Mouse (Mus musculus) cerebellum, postnatal 4 days (tissue): ENCODE data around the gene Pon3.

Experiments used
- DNase-seq, 2 experiments: peaks; one replicate each; pipeline ENCODE4 v3.0.0; 2022; ENCODE audit warnings: low spot score in 2 of 2, mixed read lengths in 1 of 2

Gene Pon3

DNA sequence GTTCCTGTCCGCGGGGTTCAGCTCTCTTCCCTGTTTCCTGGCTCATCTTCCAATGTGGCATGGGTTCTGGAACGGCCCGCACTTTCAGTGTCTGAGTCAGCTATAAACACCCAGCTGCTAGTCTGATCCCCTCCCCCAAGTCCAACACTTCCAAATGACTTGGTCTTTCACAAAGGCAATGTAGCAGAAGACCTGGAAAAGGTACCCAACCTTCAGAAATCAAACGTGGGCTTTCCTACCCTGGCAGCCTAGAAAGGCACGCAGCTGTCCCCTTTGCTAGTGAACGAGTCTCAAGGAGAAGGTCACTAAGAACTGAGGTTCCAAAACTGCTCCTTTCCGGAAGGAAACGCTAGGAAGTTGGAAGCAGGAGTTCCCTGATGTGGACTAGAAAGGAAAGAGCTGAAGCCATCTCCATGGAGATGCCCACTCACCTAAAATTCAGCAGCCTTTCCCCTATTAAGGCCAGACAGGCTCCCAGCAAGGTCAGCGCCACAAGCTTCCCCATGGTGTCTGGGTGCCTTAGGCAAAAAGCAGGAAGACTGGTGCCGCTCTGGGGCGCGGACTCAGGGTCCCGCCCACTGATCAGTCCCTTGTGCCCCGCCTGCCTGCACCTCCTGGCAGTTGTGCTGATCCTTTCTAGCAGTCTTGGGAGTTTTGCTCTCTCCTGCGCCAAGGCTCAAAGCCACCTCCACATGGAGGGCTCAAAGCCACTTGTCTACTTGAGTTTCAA is at the start of gene Pon3:
Gene Pon3, minus strand, starts transcription at position 565 of the 730 bp plus-strand sequence.
- peak in 1 of 2 experiments; percentile 8 for DNase-seq

GRCm38 (mm10) chr6:5304956-5305355 is 48.9 kb upstream of the Pon3 start:
- DNase-seq = no peak

GRCm38 (mm10) chr6:5300629-5301028 is 44.5 kb upstream of the Pon3 start:
- DNase-seq = no peak

DNA sequence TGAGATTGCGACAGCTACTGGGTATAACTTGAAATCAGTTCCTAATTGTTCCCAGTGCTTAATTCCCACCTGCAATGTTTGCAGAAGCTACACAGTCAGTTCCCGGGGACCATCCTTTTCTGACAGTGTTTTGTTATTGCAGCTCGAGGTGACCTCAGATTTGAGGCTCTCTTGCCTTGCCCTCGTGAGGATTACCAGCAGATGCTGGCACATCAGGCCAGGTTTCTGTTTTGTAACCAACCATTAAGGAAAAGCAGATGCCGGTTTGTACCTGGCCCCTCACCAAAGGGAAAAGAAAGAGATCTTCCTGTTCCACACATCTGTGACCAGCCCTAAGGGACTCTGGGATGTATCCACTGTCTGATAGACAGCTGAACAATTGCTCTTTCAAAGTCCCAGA is 43.5 kb upstream of the Pon3 start:
- no peak for DNase-seq

DNA sequence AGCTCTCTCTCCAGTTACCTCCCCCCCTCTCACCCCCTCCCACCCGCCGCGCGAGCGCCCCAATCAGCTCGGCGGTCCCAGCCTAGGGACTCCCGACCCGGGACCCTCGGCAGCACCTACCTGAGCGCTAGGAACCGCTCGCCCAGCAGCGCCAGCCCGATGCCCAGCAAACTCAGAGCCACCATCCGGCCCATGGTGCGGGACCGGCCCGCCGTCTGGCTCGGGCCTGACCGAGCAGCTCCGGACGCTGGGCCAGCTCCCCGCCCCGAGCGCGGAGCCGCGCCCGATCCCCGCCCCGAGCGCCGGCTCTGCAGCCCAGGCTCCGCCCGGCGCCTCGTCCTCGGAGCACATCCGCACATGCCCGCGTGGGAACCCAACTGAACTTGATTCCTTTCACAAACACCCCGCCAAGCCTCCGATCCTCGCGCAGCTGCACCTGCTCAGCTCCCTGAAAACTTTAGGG is 42.0 kb upstream of the Pon3 start, which contains the start of gene Pon2:
Gene Pon2, minus strand, starts transcription at position 364 of the 463 bp plus-strand sequence.
- peak in 1 of 2 experiments; percentile 59 for DNase-seq

DNA sequence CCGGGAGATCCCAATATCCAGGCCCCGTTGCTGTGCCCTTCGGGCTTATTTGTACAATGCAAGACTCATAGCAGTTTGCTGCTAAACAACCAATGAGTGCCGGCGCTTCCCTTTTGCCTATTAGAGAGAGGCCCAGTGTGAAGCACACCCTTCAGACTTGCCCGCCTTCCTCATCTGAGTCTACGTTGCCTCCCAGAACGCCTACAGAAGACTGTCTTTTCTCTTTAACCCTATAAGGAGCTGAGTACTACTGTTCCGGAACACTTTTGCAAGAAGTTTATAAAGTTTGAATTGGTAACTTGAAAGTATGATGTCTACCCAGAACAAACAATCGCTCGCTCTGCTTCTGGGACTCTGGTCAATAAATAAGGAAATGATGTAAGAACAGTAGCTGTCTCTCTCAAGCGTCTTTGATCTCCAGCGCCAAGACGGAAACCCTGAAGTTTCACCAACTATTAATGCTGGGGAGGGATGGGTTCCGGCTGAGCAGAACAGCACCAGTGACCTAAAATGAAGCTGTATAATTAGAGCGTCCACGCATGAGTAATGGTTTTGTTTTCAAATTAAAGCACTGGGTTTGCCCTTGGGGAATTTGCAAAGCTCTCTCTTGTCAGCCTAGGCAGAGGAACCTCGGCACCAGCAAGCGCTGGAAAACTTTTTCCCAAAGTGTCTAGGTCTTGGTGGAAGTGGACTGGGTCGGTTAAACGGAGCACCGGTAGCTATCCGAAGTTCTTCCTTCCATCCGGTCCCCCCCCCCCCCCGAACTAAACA is 41.4 kb upstream of the Pon3 start:
- DNase-seq = peak in 1 of 2 experiments; percentile 7

DNA sequence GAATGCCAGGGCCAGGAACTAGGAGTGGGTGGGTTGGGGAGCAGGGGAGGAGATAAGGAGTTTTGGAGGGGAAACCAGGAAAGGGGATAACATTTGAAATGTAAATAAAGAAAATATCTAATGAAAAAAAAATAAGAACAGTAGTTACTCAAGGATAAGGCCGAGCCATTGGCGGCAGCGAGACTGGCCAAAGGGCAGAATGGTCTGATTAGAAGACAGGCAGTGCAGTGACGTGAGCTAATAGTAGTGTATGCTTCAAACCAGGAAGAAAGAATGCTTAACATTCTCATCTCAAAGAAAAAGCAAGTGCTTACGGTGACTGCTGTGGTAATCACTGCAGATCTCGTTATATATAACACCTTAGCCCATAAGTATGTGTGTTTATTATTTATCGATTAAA is 40.0 kb upstream of the Pon3 start:
- no peak for DNase-seq

- DNase-seq = no peak
Observed at GRCm38 (mm10) chr6:5294659-5295449, 38.8 kb upstream of the Pon3 start.

DNA sequence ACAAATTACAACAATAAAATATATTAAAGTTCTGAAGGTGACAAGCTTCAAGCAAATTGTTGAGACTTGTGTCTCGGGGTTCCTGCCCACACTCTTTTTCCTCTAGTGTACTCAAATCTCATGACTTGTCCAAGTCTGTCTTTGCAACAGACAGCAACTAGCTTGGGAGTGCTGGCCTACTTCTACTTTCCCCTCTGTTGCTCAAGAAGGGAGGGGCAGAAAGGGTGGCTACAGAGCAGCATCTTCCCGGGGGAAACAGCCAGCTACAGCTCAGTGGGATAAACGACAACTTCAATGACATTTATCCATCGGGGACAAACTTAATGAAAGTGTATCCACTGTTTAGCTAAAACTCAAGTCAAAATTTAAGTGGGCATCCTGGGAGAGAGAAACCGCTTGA is 36.8 kb upstream of the Pon3 start:
- DNase-seq = no peak

GRCm38 (mm10) chr6:5291450-5291849 is 35.4 kb upstream of the Pon3 start:
- no peak for DNase-seq

DNA sequence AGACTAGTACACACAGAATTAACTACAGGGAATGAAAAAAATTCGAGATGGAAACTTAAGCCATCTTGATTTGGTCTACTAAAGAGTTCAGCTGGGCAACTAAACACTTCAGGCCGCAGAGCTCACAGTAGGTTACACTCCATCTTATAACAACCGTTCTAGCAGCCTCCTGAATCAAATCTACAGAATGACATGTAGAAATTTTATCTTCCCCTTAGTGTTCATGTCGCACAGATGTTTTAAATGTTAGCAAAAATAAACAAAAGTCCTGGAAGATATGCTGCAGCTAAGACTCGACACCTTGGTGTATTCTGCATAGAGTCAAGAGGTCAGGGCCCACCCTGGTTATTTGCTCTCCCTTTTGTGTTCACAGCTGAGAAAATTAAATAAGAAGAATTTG is 31.8 kb upstream of the Pon3 start:
- no peak for DNase-seq

- no peak for DNase-seq
Observed at GRCm38 (mm10) chr6:5287392-5287791, 31.3 kb upstream of the Pon3 start.

DNA sequence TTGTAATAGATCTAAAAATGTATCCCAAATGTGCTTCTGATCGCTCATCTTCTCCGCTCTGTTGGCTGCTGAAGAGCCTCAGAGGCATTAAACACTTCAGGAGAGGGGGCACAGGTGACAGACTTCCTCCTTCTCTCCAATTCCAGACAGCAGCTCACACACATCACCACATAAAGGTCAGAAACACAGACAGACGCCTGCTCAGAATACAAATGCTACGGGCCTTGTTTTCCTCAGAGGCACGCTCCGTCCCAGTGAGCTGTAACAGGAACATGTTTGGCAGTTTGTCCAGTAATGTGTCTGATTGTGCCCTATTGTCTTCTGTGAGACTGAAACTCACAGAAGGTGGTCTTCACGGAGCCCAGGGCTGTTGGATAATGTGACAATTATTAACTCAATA is 26.3 kb upstream of the Pon3 start:
- DNase-seq = no peak

DNA sequence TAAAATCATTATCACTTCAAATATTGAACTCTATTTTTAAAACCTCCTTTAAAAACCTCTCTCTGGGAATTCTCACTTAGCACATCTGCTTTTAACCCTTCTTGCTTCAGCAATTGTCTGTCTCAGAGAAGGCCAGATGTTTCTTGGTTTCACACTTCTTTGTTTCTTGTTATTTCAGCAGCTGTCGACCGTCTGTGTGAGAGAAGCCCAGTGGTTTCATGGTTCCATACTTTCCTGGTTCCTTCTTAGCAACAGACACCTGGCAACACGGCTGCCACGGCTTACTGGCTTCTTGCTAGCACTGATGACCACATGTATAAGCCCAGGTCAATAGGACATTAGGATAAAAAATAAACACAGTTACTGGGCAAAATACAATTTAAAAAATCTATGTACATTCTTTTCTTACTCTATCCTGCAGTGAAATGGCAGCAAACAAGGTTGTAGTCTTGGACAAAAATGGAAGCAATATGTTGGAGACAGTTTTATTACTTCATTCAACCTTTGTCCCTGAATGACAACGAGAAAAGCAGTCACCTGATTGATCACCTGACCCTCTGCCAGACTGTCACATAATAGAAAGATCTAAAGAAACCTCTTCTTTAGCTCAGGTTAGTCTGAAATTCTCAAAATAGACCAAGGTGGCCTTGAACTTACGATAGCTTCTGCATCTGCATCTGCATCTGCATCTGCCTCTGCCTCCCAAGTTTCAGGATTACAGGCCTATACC is 24.7 kb upstream of the Pon3 start:
- no peak for DNase-seq

GRCm38 (mm10) chr6:5277972-5278371 is 21.9 kb upstream of the Pon3 start:
- DNase-seq = no peak

DNA sequence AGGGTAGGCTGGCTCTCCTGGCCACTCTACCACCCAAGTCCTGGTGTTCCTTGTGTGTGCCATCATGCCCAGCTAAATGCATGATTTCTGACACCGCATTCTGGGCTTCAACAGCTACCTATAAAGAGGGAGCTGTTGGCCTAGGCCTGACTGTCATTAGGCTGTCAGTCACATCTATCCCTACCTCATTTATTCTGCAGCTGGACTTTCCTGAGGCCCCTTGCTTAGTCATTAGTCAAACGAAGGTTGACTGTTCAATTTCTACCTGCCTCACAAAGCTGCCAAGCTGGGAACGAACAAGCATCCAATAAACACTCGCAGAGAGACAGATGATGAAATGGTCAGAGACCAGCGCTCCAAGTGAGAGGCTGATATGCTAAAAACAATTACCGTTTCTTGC is 13.6 kb upstream of the Pon3 start:
- no peak for DNase-seq

- DNase-seq = no peak
Observed at GRCm38 (mm10) chr6:5264793-5265192, 8.7 kb upstream of the Pon3 start.

GRCm38 (mm10) chr6:5263250-5263999 is 7.3 kb upstream of the Pon3 start:
- no peak for DNase-seq

GRCm38 (mm10) chr6:5262322-5263249 is 6.5 kb upstream of the Pon3 start:
- no peak for DNase-seq

- DNase-seq = no peak
Observed at GRCm38 (mm10) chr6:5255291-5255690, 795 bp downstream of the Pon3 start.
